Mouse (Mus musculus) induced T-regulatory cell, adult 2 months (primary cell): Measurements from ENCODE around the gene Cadps.

Source experiments
- DNase-seq: peaks from one replicate; pipeline ENCODE4 v3.0.0-alpha.2; 2012; ENCODE audit warnings: low read depth

The Cadps gene

GRCm38 (mm10) chr14:12822491-12823219 lies at the start of gene Cadps:
Gene Cadps, minus strand, starts transcription at chr14:12823079.
- no peak for DNase-seq

- no peak for DNase-seq
Measured at GRCm38 (mm10) chr14:12869605-12870004, 46.7 kb upstream of the Cadps start.

GRCm38 (mm10) chr14:12865258-12865657 lies 42.4 kb upstream of the Cadps start:
- no peak for DNase-seq

- DNase-seq, result no peak
Measured at GRCm38 (mm10) chr14:12843860-12844259, 21.0 kb upstream of the Cadps start.

- DNase-seq, result no peak
Measured at GRCm38 (mm10) chr14:12839471-12839870, 16.6 kb upstream of the Cadps start.

GRCm38 (mm10) chr14:12838949-12839348 lies 16.1 kb upstream of the Cadps start:
- no peak for DNase-seq

GRCm38 (mm10) chr14:12838323-12838722 lies 15.4 kb upstream of the Cadps start:
- DNase-seq, result no peak

GRCm38 (mm10) chr14:12837902-12838301 lies 15.0 kb upstream of the Cadps start:
- no peak for DNase-seq

- no peak for DNase-seq
Measured at GRCm38 (mm10) chr14:12823781-12824180, 902 bp upstream of the Cadps start.

- DNase-seq, result no peak
Measured at GRCm38 (mm10) chr14:12821831-12822490, 918 bp downstream of the Cadps start.

GRCm38 (mm10) chr14:12821156-12821813 lies 1.6 kb downstream of the Cadps start:
- DNase-seq, result no peak

- DNase-seq, result no peak
Measured at GRCm38 (mm10) chr14:12820149-12820548, 2.7 kb downstream of the Cadps start.

- DNase-seq, result no peak
Measured at GRCm38 (mm10) chr14:12818442-12818841, 4.4 kb downstream of the Cadps start.

GRCm38 (mm10) chr14:12812072-12812471 lies 10.8 kb downstream of the Cadps start:
- DNase-seq, result no peak

- DNase-seq, result no peak
Measured at GRCm38 (mm10) chr14:12802995-12803394, 19.9 kb downstream of the Cadps start.

- no peak for DNase-seq
Measured at GRCm38 (mm10) chr14:12801100-12801499, 21.8 kb downstream of the Cadps start.

- DNase-seq, result no peak
Measured at GRCm38 (mm10) chr14:12798926-12799325, 24.0 kb downstream of the Cadps start.

GRCm38 (mm10) chr14:12784296-12784695 lies 38.6 kb downstream of the Cadps start:
- no peak for DNase-seq

- DNase-seq, result no peak
Measured at GRCm38 (mm10) chr14:12780016-12780415, 42.9 kb downstream of the Cadps start.

- no peak for DNase-seq
Measured at GRCm38 (mm10) chr14:12777990-12778389, 44.9 kb downstream of the Cadps start.

- no peak for DNase-seq
Measured at GRCm38 (mm10) chr14:12768870-12769269, 54.0 kb downstream of the Cadps start.

GRCm38 (mm10) chr14:12753237-12753636 lies 69.6 kb downstream of the Cadps start:
- no peak for DNase-seq

GRCm38 (mm10) chr14:12751821-12752220 lies 71.1 kb downstream of the Cadps start:
- no peak for DNase-seq
